Mouse (Mus musculus) limb, embryonic 14.5 days (tissue): ENCODE measurements at regions not wholly inside any gene's neighbourhood (a gene's known extent, or its start where the extent isn't known, plus 50 kb on each side); places are given as distances from the start of the nearest gene placed in this dataset.

Experiments used
- ATAC-seq: fragments of 200-750 bp; cut with Nextera tagmentation; 2 replicates; pipeline ENCODE4 v1.8.0; 2017; ENCODE audit warnings: low read depth, moderate number of reproducible peaks, moderate TSS enrichment; ENCODE audit not compliant: low FRiP score
- DNase-seq: peaks from one replicate; pipeline ENCODE4 v3.0.0-alpha.2; 2015; ENCODE audit warnings: low spot score
- H3K27ac ChIP-seq: fragments of 300-500 bp; sonication (generic); replicated peaks from 2 replicates; pipeline ENCODE4 v1.5.1; 2014; ENCODE audit warnings: low read depth, mild to moderate bottlenecking, low read length, moderate library complexity, mixed read lengths
- H3K27me3 ChIP-seq: fragments of 300-500 bp; sonication (generic); 2 replicates; pipeline ENCODE4 v1.6.1; 2014; ENCODE audit warnings: low read length, mixed read lengths; ENCODE audit not compliant: control insufficient read depth, insufficient read depth
- H3K36me3 ChIP-seq: fragments of 300-500 bp; sonication (generic); 2 replicates; pipeline ENCODE4 v1.6.1; 2014; ENCODE audit warnings: mild to moderate bottlenecking, low read length, moderate library complexity, mixed read lengths; ENCODE audit not compliant: control insufficient read depth, insufficient read depth
- H3K4me1 ChIP-seq: fragments of 300-500 bp; sonication (generic); 2 replicates; pipeline ENCODE4 v1.6.1; 2014; ENCODE audit warnings: antibody characterized with exemption, low read length, mixed read lengths; ENCODE audit not compliant: control insufficient read depth, insufficient read depth
- H3K4me2 ChIP-seq: fragments of 300-500 bp; sonication (generic); replicated peaks from 2 replicates; pipeline ENCODE4 v1.6.1; 2014; ENCODE audit warnings: low read depth, mild to moderate bottlenecking, low read length, moderate library complexity; ENCODE audit not compliant: severe bottlenecking
- H3K4me3 ChIP-seq: fragments of 300-500 bp; sonication (generic); replicated peaks from 2 replicates; pipeline ENCODE4 v1.5.1; 2014; ENCODE audit warnings: low read length
- H3K9ac ChIP-seq: fragments of 300-500 bp; sonication (generic); 2 replicates; pipeline ENCODE4 v1.6.1; 2014; ENCODE audit warnings: mild to moderate bottlenecking, low read depth, low read length, moderate library complexity; ENCODE audit not compliant: severe bottlenecking
- H3K9me3 ChIP-seq: fragments of 300-500 bp; sonication (generic); 2 replicates; pipeline ENCODE4 v1.6.1; 2016; ENCODE audit warnings: low read length; ENCODE audit not compliant: control insufficient read depth
- POLR2A ChIP-seq: fragments of 200-500 bp; IDR thresholded peaks from 2 replicates; pipeline ENCODE4 v1.8.0; 2012; ENCODE audit warnings: inconsistent platforms, mild to moderate bottlenecking, moderate library complexity, borderline replicate concordance; ENCODE audit not compliant: insufficient read depth, insufficient read length; ENCODE audit errors: extremely low read depth
- WGBS: fragments of 180-500 bp; shearing (Covaris S2); extraction: QIAGEN DNeasy Blood & Tissue Kit; methylation state at CpG from one replicate; pipeline ENCODE4 v1.1.7; 2014; 5-methylcytosine and 5-hydroxymethylcytosine counted together

DNA sequence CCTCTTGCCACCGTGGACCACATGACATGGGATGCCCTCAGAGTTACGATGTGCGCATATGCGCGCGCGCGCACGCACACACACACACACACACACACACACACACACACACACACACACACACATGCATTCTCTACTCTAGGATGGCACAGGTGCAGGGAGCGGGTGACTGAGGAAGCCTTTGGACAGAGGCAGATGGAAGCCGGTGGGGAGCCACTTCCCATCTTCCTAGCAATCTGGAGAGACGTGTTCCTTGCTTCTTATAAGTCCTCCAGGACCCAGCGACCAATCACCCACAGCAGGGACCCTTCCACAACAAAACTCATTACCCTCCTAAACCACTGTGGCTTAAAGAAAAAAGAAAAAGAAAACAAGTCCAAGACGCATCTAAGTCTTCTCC lies 138.6 kb upstream of the Igsf21 start:
- ATAC-seq (no peak), DNase-seq (no peak)
- H3K27ac ChIP-seq = no peak overlapping the region
- no peaks in the 10 kb centered on the region for H3K36me3 ChIP-seq
- H3K27me3 ChIP-seq = no peaks in the 10 kb centered on the region
- H3K4me2 ChIP-seq = no peak overlapping the region
- H3K9ac ChIP-seq = no peak overlapping the region
- 91% methylated on average over 14 of the region's 14 CpGs for WGBS
- peaks cover 2% of the 10 kb centered on the region; the same call in 1 of the 2 replicates for H3K4me1 ChIP-seq
- no peaks in the 10 kb centered on the region for H3K9me3 ChIP-seq
- no peak overlapping the region for H3K4me3 ChIP-seq
- no peak for TF ChIP-seq POLR2A

DNA sequence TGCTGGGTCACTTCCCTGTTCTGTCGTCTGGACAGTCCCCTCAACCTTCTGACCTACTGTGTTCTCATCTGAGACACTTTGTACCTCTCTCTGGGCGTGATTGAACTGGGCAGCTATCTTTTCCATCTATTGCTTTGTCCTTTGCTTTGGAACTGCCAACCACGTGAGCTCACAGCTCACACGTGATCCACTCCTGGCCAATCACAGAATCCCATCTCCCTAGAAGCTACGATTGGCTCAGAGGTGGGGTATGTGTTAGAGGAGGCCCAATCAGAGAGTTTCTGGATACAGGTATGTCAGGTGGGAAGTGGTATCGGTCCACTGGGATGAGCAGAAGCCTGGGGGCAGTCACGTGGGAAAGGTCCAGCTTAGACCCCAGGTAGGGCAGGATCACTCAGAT lies 137.0 kb upstream of the Igsf21 start:
- no peak for DNase-seq
- Histone ChIP-seq H3K4me2 (no peak overlapping the region), H3K27me3 (no peaks in the 10 kb centered on the region), H3K36me3 (no peaks in the 10 kb centered on the region), H3K4me3 (no peak overlapping the region), H3K9me3 (no peaks in the 10 kb centered on the region), H3K9ac (no peak overlapping the region), H3K4me1 (peaks cover 2% of the 10 kb centered on the region; the same call in 1 of the 2 replicates), H3K27ac (no peak overlapping the region)
- ATAC-seq = no peak
- 81% methylated on average over 7 of the region's 7 CpGs for WGBS
- TF ChIP-seq POLR2A = no peak

DNA sequence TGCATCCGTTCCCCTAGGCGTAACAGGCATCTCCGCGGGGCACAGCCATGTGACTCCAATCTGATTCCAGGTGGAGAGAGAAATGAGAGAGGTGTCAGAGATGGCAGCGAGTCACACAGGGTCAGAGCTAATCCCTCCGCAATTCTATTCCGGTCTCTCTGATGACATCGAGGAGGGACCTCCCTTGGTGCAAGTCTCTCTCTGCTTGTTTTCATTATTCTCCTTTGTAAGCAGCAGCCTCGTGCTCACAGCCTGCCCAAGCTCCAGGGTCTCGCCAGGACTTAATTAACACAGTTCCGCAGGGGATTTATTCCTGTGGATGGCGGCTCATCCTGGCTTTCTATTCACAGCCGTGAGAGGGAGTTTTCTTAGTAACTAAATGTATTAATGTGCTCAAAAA lies 134.1 kb upstream of the Igsf21 start:
- WGBS = 17% methylated on average over 13 of the region's 13 CpGs
- Histone ChIP-seq H3K27me3 (no peaks in the 10 kb centered on the region), H3K27ac (no peak overlapping the region), H3K4me3 (no peak overlapping the region), H3K9ac (no peak overlapping the region), H3K4me2 (no peak overlapping the region), H3K4me1 (peaks cover 2% of the 10 kb centered on the region; the same call in 1 of the 2 replicates), H3K9me3 (no peaks in the 10 kb centered on the region), H3K36me3 (no peaks in the 10 kb centered on the region)
- no peak for TF ChIP-seq POLR2A
- no peak for DNase-seq
- ATAC-seq = no peak

DNA sequence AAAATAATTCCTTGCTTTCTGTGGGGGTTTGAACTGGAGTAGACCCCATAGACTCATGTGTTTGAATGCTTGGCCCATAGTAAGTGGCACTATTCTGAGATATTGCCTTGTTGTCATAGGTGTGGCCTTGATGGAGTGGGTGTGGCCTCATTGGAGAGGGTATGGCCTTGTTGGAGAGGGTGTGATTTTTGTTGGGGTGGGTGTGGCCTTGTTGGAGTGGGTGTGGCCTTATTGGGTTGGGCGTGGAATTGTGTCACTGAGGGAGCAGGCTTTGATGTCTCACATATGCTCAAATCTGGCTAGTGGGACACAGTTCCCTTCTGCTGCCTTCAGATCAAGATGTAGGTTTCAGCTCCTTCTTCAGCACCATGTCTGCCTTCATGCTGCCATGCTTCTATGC lies 131.4 kb upstream of the Igsf21 start:
- 87% methylated on average over 1 of the region's 1 CpGs for WGBS
- H3K4me3 ChIP-seq = no peak overlapping the region
- no peak for DNase-seq

DNA sequence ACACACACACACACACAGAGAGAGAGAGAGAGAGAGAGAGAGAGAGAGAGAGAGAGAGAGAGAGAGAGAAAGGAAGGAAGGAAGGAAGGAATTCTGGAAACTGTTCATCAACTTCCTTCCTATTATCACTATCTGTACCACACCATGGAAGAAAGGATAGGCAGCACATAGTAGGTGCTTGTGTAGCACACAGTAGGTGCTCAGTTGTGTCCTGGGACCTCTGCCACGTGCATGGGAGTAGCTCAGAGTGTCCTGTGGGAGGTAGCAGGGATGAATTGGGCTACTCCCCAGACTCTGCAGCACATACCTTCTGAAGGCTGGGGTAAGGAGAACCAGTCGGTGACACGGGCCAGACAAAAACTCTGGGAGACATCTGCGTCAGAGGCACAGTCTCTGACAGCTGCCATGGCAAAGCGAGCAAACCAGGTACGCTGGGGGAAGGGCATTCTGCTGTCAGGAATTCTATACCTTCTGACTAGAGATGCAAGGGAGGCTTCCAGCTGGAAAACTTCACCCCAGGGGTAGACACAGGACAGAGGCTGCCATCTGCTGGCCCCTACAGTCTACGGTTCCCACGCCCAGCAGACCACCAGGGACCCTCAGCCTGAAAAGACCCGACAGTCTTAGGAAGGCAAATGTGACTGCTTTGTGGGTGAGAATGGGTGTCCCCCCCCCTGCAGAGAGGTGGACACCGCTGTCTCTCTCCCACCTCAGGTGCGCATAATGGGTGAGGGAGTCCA lies 126.2 kb upstream of the Igsf21 start:
- Histone ChIP-seq H3K36me3 (no peaks in the 10 kb centered on the region), H3K4me2 (no peak overlapping the region), H3K9me3 (no peaks in the 10 kb centered on the region), H3K27ac (no peak overlapping the region), H3K27me3 (no peaks in the 10 kb centered on the region), H3K4me3 (no peak overlapping the region), H3K4me1 (no peaks in the 10 kb centered on the region), H3K9ac (no peak overlapping the region)
- no peak for ATAC-seq
- DNase-seq = no peak
- TF ChIP-seq POLR2A = no peak
- WGBS = 47% methylated on average over 11 of the region's 11 CpGs

More for the DNA sequence above, 131.4 kb upstream of the Igsf21 start:
- H3K36me3 ChIP-seq = no peaks in the 10 kb centered on the region
- no peaks in the 10 kb centered on the region for H3K27me3 ChIP-seq
- no peak for TF ChIP-seq POLR2A
- H3K4me1 ChIP-seq = peaks cover 2% of the 10 kb centered on the region; the same call in 1 of the 2 replicates
- no peak for ATAC-seq
- H3K9me3 ChIP-seq = no peaks in the 10 kb centered on the region
- H3K4me2 ChIP-seq = no peak overlapping the region
- no peak overlapping the region for H3K27ac ChIP-seq
- H3K9ac ChIP-seq = no peak overlapping the region
